Mouse (Mus musculus): ENCODE measurements around the gene Anxa8. TPM values are rescaled to one million over a fixed set of nuclear protein-coding genes. Genes with fewer than 3 reads are reported as not detected.

Anxa8 gene
- polyA plus RNA-seq, 1 experiment: 1.7 TPM

DNA sequence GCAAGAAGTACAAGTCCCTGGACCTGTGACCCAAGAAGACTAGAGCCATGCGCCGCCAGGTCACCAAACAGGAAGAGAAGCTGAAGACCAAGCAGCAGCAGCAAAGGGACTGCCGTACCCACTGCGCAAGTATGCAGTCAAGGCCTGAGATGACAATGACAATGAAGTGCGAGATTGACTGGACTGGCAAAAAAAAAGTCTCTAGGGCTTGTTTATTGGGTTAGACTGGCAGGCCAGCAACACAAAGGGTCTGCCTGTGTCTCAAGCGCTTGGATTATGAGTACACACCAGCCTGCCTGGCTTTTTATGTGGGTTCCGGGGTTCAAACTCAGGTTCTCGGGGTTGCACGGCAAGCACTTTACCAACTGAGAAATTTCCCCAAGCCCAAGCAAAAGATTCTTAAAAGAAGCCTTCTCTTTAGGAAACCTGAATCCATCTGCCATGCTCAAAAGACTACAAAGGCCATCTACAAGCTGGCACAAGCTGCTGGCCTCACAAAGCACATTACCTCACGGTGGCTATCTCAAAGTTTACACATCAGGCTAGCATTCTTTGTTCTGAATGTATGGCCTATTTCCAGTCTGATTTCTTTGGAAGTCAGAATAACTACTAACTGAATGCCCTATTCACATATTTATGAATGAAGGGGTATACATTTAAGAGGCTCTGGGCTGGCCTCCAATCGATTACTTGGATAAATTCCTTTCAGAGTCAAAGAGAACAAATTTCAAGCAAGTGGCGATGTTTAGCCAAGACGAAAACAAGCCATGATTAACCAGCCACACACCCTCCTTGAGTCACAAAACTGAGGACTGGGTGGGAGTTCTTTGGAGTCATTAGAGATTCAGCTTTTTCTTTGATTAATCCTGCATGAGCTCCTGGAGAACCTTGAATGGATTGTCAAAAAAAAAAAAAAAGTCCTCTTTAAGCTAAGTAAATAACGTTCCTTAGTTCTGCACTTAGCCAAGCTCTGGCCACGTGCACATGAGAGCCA is 54.2 kb downstream of the Anxa8 start:
- WGBS: 90% methylated on average over 15 of the region's 15 CpGs
- TF ChIP-seq CTCF (conservative IDR thresholded peaks at IDR 0.05; ENCODE audit: insufficient read depth, insufficient read length, low read depth, low read length) (no peak), POLR2A (IDR thresholded peaks at IDR 0.05; ENCODE audit: low read depth, low read length) (no peak)
- no peaks in the 10 kb centered on the region for H3K4me1 ChIP-seq (ENCODE audit: control insufficient read depth, insufficient read depth, low read length)
- H3K4me3 ChIP-seq (ENCODE audit: insufficient read depth, low read depth, low read length): no peak overlapping the region
- H3K36me3 ChIP-seq (ENCODE audit: control insufficient read depth, insufficient read depth, low read length): no peaks in the 10 kb centered on the region
- DNase-seq: no peak
- no peaks in the 10 kb centered on the region for H3K27me3 ChIP-seq (replicated peaks; ENCODE audit: control insufficient read depth, insufficient read depth, low read length)
- H3K27ac ChIP-seq (ENCODE audit: insufficient read depth, low read depth, low read length): no peak overlapping the region

DNA sequence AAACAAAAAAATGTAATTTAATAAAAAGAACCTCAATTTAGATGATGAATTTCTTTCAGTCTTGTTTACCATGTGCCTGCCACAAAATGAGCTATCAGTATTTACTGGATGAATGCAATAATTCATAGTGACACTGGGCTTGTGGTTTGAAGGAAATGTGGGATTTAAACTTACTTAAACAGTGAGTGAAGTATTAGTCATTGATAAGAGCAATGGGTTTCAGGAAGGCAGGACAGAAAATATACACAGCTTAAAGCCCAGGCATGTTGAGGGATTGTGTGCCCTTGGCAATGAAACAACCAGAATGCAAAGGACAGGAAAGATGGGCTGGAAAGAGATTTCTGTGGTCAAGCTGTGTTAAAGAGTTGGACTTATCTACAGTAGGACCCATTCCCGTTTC is 56.5 kb downstream of the Anxa8 start:
- no peak overlapping the region for H3K4me3 ChIP-seq (ENCODE audit: insufficient read depth, low read depth, low read length)
- H3K36me3 ChIP-seq (ENCODE audit: control insufficient read depth, insufficient read depth, low read length): no peaks in the 10 kb centered on the region
- TF ChIP-seq POLR2A (IDR thresholded peaks at IDR 0.05; ENCODE audit: low read depth, low read length) (no peak), CTCF (conservative IDR thresholded peaks at IDR 0.05; ENCODE audit: insufficient read depth, insufficient read length, low read depth, low read length) (no peak)
- no peaks in the 10 kb centered on the region for H3K27me3 ChIP-seq (replicated peaks; ENCODE audit: control insufficient read depth, insufficient read depth, low read length)
- 81% methylated on average over 1 of the region's 1 CpGs for WGBS
- no peak for DNase-seq
- no peak overlapping the region for H3K27ac ChIP-seq (ENCODE audit: insufficient read depth, low read depth, low read length)
- H3K4me1 ChIP-seq (ENCODE audit: control insufficient read depth, insufficient read depth, low read length): no peaks in the 10 kb centered on the region

DNA sequence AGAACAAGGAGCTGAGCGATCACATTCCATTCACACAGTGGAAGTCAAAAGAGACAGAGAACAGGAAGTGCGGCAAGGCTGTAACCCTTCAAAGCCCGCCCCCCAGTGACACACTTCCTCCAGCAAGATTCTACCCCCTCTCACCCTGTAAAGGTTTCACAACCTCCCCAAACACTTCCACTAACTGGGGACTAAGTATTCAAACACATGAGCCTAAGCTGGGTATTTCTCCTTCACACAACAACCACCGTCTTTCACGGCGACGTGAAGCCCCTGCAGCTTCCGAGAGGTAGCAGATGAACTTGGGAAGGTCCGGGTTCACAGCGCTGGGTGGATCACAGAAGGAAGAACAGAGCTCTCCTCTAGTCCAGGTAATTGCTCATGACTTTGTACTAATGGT is 57.1 kb downstream of the Anxa8 start:
- Histone ChIP-seq H3K36me3 (ENCODE audit: control insufficient read depth, insufficient read depth, low read length) (no peaks in the 10 kb centered on the region), H3K4me1 (ENCODE audit: control insufficient read depth, insufficient read depth, low read length) (no peaks in the 10 kb centered on the region), H3K27ac (ENCODE audit: insufficient read depth, low read depth, low read length) (no peak overlapping the region), H3K27me3 (replicated peaks; ENCODE audit: control insufficient read depth, insufficient read depth, low read length) (no peaks in the 10 kb centered on the region), H3K4me3 (ENCODE audit: insufficient read depth, low read depth, low read length) (no peak overlapping the region)
- 95% methylated on average over 10 of the region's 10 CpGs for WGBS
- TF ChIP-seq CTCF (conservative IDR thresholded peaks at IDR 0.05; ENCODE audit: insufficient read depth, insufficient read length, low read depth, low read length) (no peak), POLR2A (IDR thresholded peaks at IDR 0.05; ENCODE audit: low read depth, low read length) (no peak)
- no peak for DNase-seq

Other genes with a start within 250 kb of the Anxa8 start
- 8.9 and 11.8 TPM in 2 replicates for gene Gdf10, start 162.4 kb upstream of the Anxa8 start, polyA plus RNA-seq (2012; rRNA removed)
- gene Gdf2, start 144.9 kb upstream of the Anxa8 start, polyA plus RNA-seq (2012; rRNA removed): not detected in 2 replicates
- gene Rbp3, start 132.0 kb upstream of the Anxa8 start, polyA plus RNA-seq (2012; rRNA removed): not detected in 2 replicates
- not detected in 2 replicates for gene Zfp488, start 107.2 kb upstream of the Anxa8 start, polyA plus RNA-seq (2012; rRNA removed)
- gene Gm30083, start 70.8 kb upstream of the Anxa8 start, polyA plus RNA-seq (2012; rRNA removed): not detected in 2 replicates
- 0.07 TPM in 1 of 2 replicates, not detected in the other for gene Gm5460, start 69.2 kb upstream of the Anxa8 start, polyA plus RNA-seq (2012; rRNA removed)
- gene Antxrl, start 33.3 kb upstream of the Anxa8 start, polyA plus RNA-seq (2012; rRNA removed): 0.10 TPM in 1 of 2 replicates, not detected in the other
- gene A630023A22Rik, start 16.8 kb downstream of the Anxa8 start, polyA plus RNA-seq (2012; rRNA removed): not detected in 2 replicates
- 0.03 and 0.06 TPM in 2 replicates for gene Npy4r, start 66.5 kb downstream of the Anxa8 start, polyA plus RNA-seq (2012; rRNA removed)
- gene Gprin2, start 115.7 kb downstream of the Anxa8 start, polyA plus RNA-seq (2012; rRNA removed): 0.11 and 0.20 TPM in 2 replicates
- gene Syt15, start 133.6 kb downstream of the Anxa8 start, polyA plus RNA-seq (2012; rRNA removed): 1.3 and 1.5 TPM in 2 replicates
- 3.6 TPM in 2 replicates for gene Shld2, start 224.5 kb downstream of the Anxa8 start, polyA plus RNA-seq (2012; rRNA removed)
- gene Glud1, start 224.7 kb downstream of the Anxa8 start, polyA plus RNA-seq (2012; rRNA removed): 236 and 242 TPM in 2 replicates

All from kidney, adult 2 months (tissue).